Mouse (Mus musculus): Measurements from ENCODE around the gene Chid1. TPM values are rescaled to one million over a fixed set of nuclear protein-coding genes. Genes with fewer than 3 reads are reported as not detected.

Chid1 gene
- polyA plus RNA-seq, 1 experiment from 2014 or later: 14.7 TPM

- 95% methylated on average over 18 of the region's 18 CpGs for WGBS (ENCODE audit: insufficient replicate concordance)
- Histone ChIP-seq H3K4me3 (ENCODE audit: low read depth, low read length) (no peak overlapping the region), H3K27me3 (ENCODE audit: insufficient read depth, low read length) (peaks cover 5% of the 10 kb centered on the region), H3K36me3 (replicated peaks; ENCODE audit: insufficient read depth, low read length) (peaks cover 23% of the 10 kb centered on the region), H3K4me1 (ENCODE audit: insufficient read depth) (peaks cover 38% of the 10 kb centered on the region), H3K4me2 (ENCODE audit: low read depth, low read length) (no peak overlapping the region), H3K9ac (replicated peaks) (no peak overlapping the region), H3K9me3 (ENCODE audit: low read length) (no peaks in the 10 kb centered on the region), H3K27ac (ENCODE audit: low read depth) (no peak overlapping the region)
- ATAC-seq: no peak
- TF ChIP-seq CTCF (IDR thresholded peaks at IDR 0.05; ENCODE audit: low read depth) (no peak), EP300 (IDR thresholded peaks at IDR 0.05; ENCODE audit: low read depth) (no peak)
- no peak for DNase-seq
These were observed 69.6 kb downstream of the Chid1 start for GRCm38 (mm10) chr7:141469901-141470636.

GRCm38 (mm10) chr7:141469352-141469751 lies 70.3 kb downstream of the Chid1 start:
- peak overlapping the region; percentile 89; the same call in 1 of the 2 replicates for H3K4me2 ChIP-seq (ENCODE audit: low read depth, low read length)
- peaks cover 23% of the 10 kb centered on the region for H3K36me3 ChIP-seq (replicated peaks; ENCODE audit: insufficient read depth, low read length)
- H3K9me3 ChIP-seq (ENCODE audit: low read length): no peaks in the 10 kb centered on the region
- H3K4me3 ChIP-seq (ENCODE audit: low read depth, low read length): no peak overlapping the region; the same call in 1 of the 2 replicates
- ATAC-seq (no peak), DNase-seq (no peak)
- no peak for TF ChIP-seq CTCF (IDR thresholded peaks at IDR 0.05; ENCODE audit: low read depth)
- TF ChIP-seq EP300 (IDR thresholded peaks at IDR 0.05; ENCODE audit: low read depth): no peak
- H3K9ac ChIP-seq (replicated peaks): peak overlapping the region; percentile 84; the same call in 1 of the 2 replicates
- WGBS (ENCODE audit: insufficient replicate concordance): 84% methylated on average over 6 of the region's 6 CpGs
- H3K27ac ChIP-seq (ENCODE audit: low read depth): peak overlapping the region; percentile 86
- H3K27me3 ChIP-seq (ENCODE audit: insufficient read depth, low read length): peaks cover 12% of the 10 kb centered on the region
- peaks cover 45% of the 10 kb centered on the region for H3K4me1 ChIP-seq (ENCODE audit: insufficient read depth)

GRCm38 (mm10) chr7:141468522-141469211 lies 71.0 kb downstream of the Chid1 start:
- peak overlapping the region; percentile 89 for H3K4me2 ChIP-seq (ENCODE audit: low read depth, low read length)
- TF ChIP-seq EP300 (IDR thresholded peaks at IDR 0.05; ENCODE audit: low read depth) (0 out of 2 replicates have a peak, but pooled peaks have one; percentile 40), CTCF (IDR thresholded peaks at IDR 0.05; ENCODE audit: low read depth) (peak; percentile 58)
- peaks cover 19% of the 10 kb centered on the region for H3K27me3 ChIP-seq (ENCODE audit: insufficient read depth, low read length)
- peak; percentile 56 for ATAC-seq
- H3K9me3 ChIP-seq (ENCODE audit: low read length): no peaks in the 10 kb centered on the region
- H3K36me3 ChIP-seq (replicated peaks; ENCODE audit: insufficient read depth, low read length): peaks cover 23% of the 10 kb centered on the region
- H3K27ac ChIP-seq (ENCODE audit: low read depth): peak overlapping the region; percentile 86
- peaks cover 42% of the 10 kb centered on the region for H3K4me1 ChIP-seq (ENCODE audit: insufficient read depth)
- WGBS (ENCODE audit: insufficient replicate concordance): 13% methylated on average over 8 of the region's 8 CpGs
- H3K9ac ChIP-seq (replicated peaks): peak overlapping the region; percentile 84
- peak overlapping the region; percentile 76 for H3K4me3 ChIP-seq (ENCODE audit: low read depth, low read length)
- DNase-seq: peak; percentile 61

DNA sequence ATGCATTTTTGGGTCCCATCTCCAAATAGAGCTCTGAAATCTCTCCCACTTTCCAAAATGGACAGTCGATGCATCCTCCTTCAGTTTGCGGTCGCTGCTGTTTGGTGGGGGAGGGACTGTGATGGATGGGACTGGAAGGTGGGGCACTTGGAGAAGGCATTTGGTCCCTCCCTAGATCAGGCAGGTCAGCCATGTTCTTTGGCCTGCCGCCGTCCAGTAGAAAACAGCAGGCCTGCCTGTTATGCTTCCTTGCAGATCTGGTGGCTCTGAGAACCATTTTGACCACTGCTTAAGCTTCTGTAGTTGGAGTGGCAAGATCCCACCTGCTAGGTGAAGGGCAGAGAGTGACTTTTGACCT lies 71.5 kb downstream of the Chid1 start:
- peak overlapping the region; percentile 89 for H3K4me2 ChIP-seq (ENCODE audit: low read depth, low read length)
- H3K36me3 ChIP-seq (replicated peaks; ENCODE audit: insufficient read depth, low read length): peaks cover 23% of the 10 kb centered on the region
- H3K4me1 ChIP-seq (ENCODE audit: insufficient read depth): peaks cover 42% of the 10 kb centered on the region
- H3K9me3 ChIP-seq (ENCODE audit: low read length): no peaks in the 10 kb centered on the region
- H3K9ac ChIP-seq (replicated peaks): peak overlapping the region; percentile 84
- TF ChIP-seq CTCF (IDR thresholded peaks at IDR 0.05; ENCODE audit: low read depth) (no peak), EP300 (IDR thresholded peaks at IDR 0.05; ENCODE audit: low read depth) (no peak)
- ATAC-seq (no peak), DNase-seq (no peak)
- 23% methylated on average over 5 of the region's 5 CpGs for WGBS (ENCODE audit: insufficient replicate concordance)
- peaks cover 24% of the 10 kb centered on the region for H3K27me3 ChIP-seq (ENCODE audit: insufficient read depth, low read length)
- peak overlapping the region; percentile 86 for H3K27ac ChIP-seq (ENCODE audit: low read depth)
- peak overlapping the region; percentile 76 for H3K4me3 ChIP-seq (ENCODE audit: low read depth, low read length)

- Histone ChIP-seq H3K4me3 (ENCODE audit: low read depth, low read length) (peak within 1 kb of the TSS; percentile 76), H3K27ac (ENCODE audit: low read depth) (peak within 1 kb of the TSS; percentile 86), H3K4me1 (ENCODE audit: insufficient read depth) (peaks cover 42% of the 10 kb centered on the region), H3K27me3 (ENCODE audit: insufficient read depth, low read length) (peaks cover 31% of the 10 kb centered on the region), H3K36me3 (replicated peaks; ENCODE audit: insufficient read depth, low read length) (peaks cover 23% of the 10 kb centered on the region), H3K9me3 (ENCODE audit: low read length) (no peaks in the 10 kb centered on the region), H3K4me2 (ENCODE audit: low read depth, low read length) (peak within 1 kb of the TSS; percentile 89), H3K9ac (replicated peaks) (peak within 1 kb of the TSS; percentile 84)
- TF ChIP-seq CTCF (IDR thresholded peaks at IDR 0.05; ENCODE audit: low read depth): no peak
- TF ChIP-seq EP300 (IDR thresholded peaks at IDR 0.05; ENCODE audit: low read depth): no peak
- ATAC-seq (peak; percentile 87), DNase-seq (peak; percentile 94)
- WGBS (ENCODE audit: insufficient replicate concordance): 2% methylated on average over 52 of the region's 52 CpGs
These were observed 72.2 kb downstream of the Chid1 start, which contains the start of gene Cd151 for GRCm38 (mm10) chr7:141467230-141468030. Gene Cd151 (plus strand): TSS chr7:141467392.
